Mouse (Mus musculus): ENCODE measurements around the gene Pkm. TPM values are rescaled to one million over a fixed set of nuclear protein-coding genes. Genes with fewer than 3 reads are reported as not detected.
A peak's percentile ranks its signal among the peaks of the same experiment; 100 is the strongest.

The Pkm gene
- total RNA-seq, 2 experiments from 2014 or later: 1,566 to 1,695 TPM

GRCm38 (mm10) chr9:59701094-59701493 lies 44.9 kb downstream of the Pkm start:
- no peak for DNase-seq (ENCODE audit: low spot score in 2 of 2)

- no peak for DNase-seq (ENCODE audit: low spot score in 2 of 2)
These were observed 46.9 kb downstream of the Pkm start for GRCm38 (mm10) chr9:59703099-59703498.

GRCm38 (mm10) chr9:59706850-59707825 lies 51.0 kb downstream of the Pkm start:
- no peak for DNase-seq (ENCODE audit: low spot score in 2 of 2)

GRCm38 (mm10) chr9:59709225-59709624 lies 53.1 kb downstream of the Pkm start:
- no peak for DNase-seq (ENCODE audit: low spot score in 2 of 2)

- no peak for DNase-seq (ENCODE audit: low spot score in 2 of 2)
These were observed 60.2 kb downstream of the Pkm start for GRCm38 (mm10) chr9:59716275-59716898.

- DNase-seq (ENCODE audit: low spot score in 2 of 2): no peak
These were observed 62.1 kb downstream of the Pkm start for GRCm38 (mm10) chr9:59718237-59718636.

- no peak for DNase-seq (ENCODE audit: low spot score in 2 of 2)
These were observed 65.0 kb downstream of the Pkm start for GRCm38 (mm10) chr9:59721144-59721543.

GRCm38 (mm10) chr9:59723096-59723657 lies 67.0 kb downstream of the Pkm start:
- DNase-seq (ENCODE audit: low spot score in 2 of 2): peak; percentile 39 to 70

GRCm38 (mm10) chr9:59723791-59724442 lies 67.7 kb downstream of the Pkm start:
- peak; percentile 25 to 35 for DNase-seq (ENCODE audit: low spot score in 2 of 2)

- DNase-seq (ENCODE audit: low spot score in 2 of 2): no peak
These were observed 69.3 kb downstream of the Pkm start for GRCm38 (mm10) chr9:59725515-59725914.

GRCm38 (mm10) chr9:59727569-59728286 lies 71.6 kb downstream of the Pkm start:
- no peak for DNase-seq (ENCODE audit: low spot score in 2 of 2)

Other genes starting within 250 kb of the Pkm start
- gene Arih1, start 169.8 kb upstream of the Pkm start, total RNA-seq (2021): 100 to 1,000 TPM in 1 of 2 experiments, 10 to 100 TPM in 1; 92.5 to 101 TPM
- gene Hexa, start 116.8 kb upstream of the Pkm start, total RNA-seq (2021): 10 to 100 TPM; 30.0 to 35.1 TPM
- under 1 TPM; 0.42 to 0.65 TPM for gene Tmem202, start 116.5 kb upstream of the Pkm start, total RNA-seq (2021)
- under 1 TPM in 1 of 2 experiments, not detected in 1; 0.15 TPM for gene Celf6, start 78.5 kb upstream of the Pkm start, total RNA-seq (2021)
- gene Parp6, start 39.1 kb upstream of the Pkm start, total RNA-seq (2021): 10 to 100 TPM; 22.2 to 24.0 TPM
- under 1 TPM; 0.54 to 0.60 TPM for gene Gramd2, start 23.8 kb downstream of the Pkm start, total RNA-seq (2021)
- 1 to 10 TPM; 8.9 to 9.1 TPM for gene Senp8, start 94.3 kb downstream of the Pkm start, total RNA-seq (2021)
- gene Myo9a, start 94.5 kb downstream of the Pkm start, total RNA-seq (2021): 10 to 100 TPM; 28.7 to 30.9 TPM